In the genomic region with DNA sequence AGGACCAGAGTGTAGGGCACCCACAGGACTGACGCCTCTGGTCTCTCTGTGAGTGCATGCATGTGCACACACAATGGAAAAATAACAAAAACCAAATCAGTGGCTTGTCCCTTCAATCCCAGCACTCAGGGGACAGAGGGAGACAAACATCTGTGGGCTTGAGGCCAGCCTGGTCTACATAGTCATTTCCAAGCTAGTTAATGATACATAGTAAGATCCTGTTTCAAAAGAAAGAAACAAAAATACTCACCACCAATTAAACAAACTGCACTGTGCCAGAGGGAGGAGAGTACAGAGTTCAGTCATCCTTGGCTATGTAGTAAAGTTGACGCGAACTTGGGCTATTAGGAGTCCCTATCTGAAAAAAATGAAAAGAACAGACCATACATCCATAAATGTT, we compare ENCODE assay signal across 35 mouse cellular contexts. TPM values are rescaled to one million over a fixed set of nuclear protein-coding genes. Genes with fewer than 3 reads are reported as not detected.
A peak's percentile ranks its signal among the peaks of the same experiment; 100 is the strongest.
DNase-seq lines count a peak whose midpoint lies in the region; ATAC-seq and TF ChIP-seq lines count a peak whose summit lies in the region.
"Had no signal": no experiment of that assay in that cellular context is flagged by ENCODE, and none has a peak within 500 bp of the region (broad histone marks: within the 10 kb centered on the region; RNA-seq: fewer than 3 reads in every experiment).

No protein-coding gene starts in this region.

- TF ChIP-seq POLR2A in kidney, adult 2 months (IDR thresholded peaks at IDR 0.05; ENCODE audit: low read depth, low read length): no peak
- TF ChIP-seq POLR2A in CH12.LX (IDR thresholded peaks at IDR 0.05; ENCODE audit: low read depth, low read length): no peak

- no peak overlapping the region for H3K4me2 ChIP-seq in CH12.LX (ENCODE audit: insufficient read depth, low read depth, poor library complexity, severe bottlenecking)
- H3K4me2 ChIP-seq in midbrain, embryonic 16.5 days (ENCODE audit: low read length): no peak overlapping the region
- H3K4me2 ChIP-seq: heart, embryonic 13.5 days; hindbrain, embryonic 15.5 days; limb, embryonic 15.5 days; lung, embryonic 15.5 days; midbrain, embryonic 11.5 days; neural tube, embryonic 12.5 days had no signal

- 43% methylated on average over 3 of the region's 3 CpGs for WGBS in kidney, adult 2 months
- 29% methylated on average over 3 of the region's 3 CpGs for WGBS in large intestine, adult 2 months
- WGBS in midbrain, embryonic 16.5 days: 94% methylated on average over 3 of the region's 3 CpGs

- dilution Hi-C loops in CH12.LX (cut with MboI; ENCODE audit: extremely low pct_ligation_motif_present, extremely low pct_unique_long_range_greater_than_20kb, low sequenced_read_pairs): no loop called here

- no peak overlapping the region for H3K4me3 ChIP-seq in kidney, adult 2 months (ENCODE audit: insufficient read depth, low read depth, low read length)
- no peak overlapping the region for H3K4me3 ChIP-seq in CH12.LX (replicated peaks in 1 of 3; ENCODE audit: low read depth in 2 of 3, low read length in 2 of 3, poor library complexity in 1 of 3)
- no peak overlapping the region for H3K4me3 ChIP-seq in midbrain, embryonic 16.5 days (ENCODE audit: low read depth, low read length)
- H3K4me3 ChIP-seq: erythroblast, embryonic 14.5 days; heart, embryonic 13.5 days; hindbrain, embryonic 10.5 days; hindbrain, embryonic 15.5 days; limb, embryonic 10.5 days; limb, embryonic 15.5 days; lung, embryonic 15.5 days; myocyte; neural tube, embryonic 12.5 days had no signal

- H3K27me3 ChIP-seq in kidney, adult 2 months (replicated peaks; ENCODE audit: control insufficient read depth, insufficient read depth, low read length): no peaks in the 10 kb centered on the region
- H3K27me3 ChIP-seq in CH12.LX (replicated peaks): no peaks in the 10 kb centered on the region
- no peaks in the 10 kb centered on the region for H3K27me3 ChIP-seq in midbrain, embryonic 16.5 days (ENCODE audit: control insufficient read depth, insufficient read depth, low read depth, low read length)
- H3K27me3 ChIP-seq: heart, embryonic 13.5 days; hindbrain, embryonic 15.5 days; limb, embryonic 15.5 days; lung, embryonic 15.5 days; neural tube, embryonic 12.5 days had no signal

- peaks cover 12% of the 10 kb centered on the region; the same call in 1 of the 2 replicates for H3K4me1 ChIP-seq in kidney, adult 2 months (ENCODE audit: control insufficient read depth, insufficient read depth, low read length)
- H3K4me1 ChIP-seq in CH12.LX (ENCODE audit: control insufficient read depth in 1 of 2, insufficient read depth in 2 of 2): peaks cover 4 to 27% of the 10 kb centered on the region in 2 experiments
- peaks cover 10% of the 10 kb centered on the region for H3K4me1 ChIP-seq in midbrain, embryonic 16.5 days (ENCODE audit: control insufficient read depth, insufficient read depth, low read length)
- H3K4me1 ChIP-seq: neural tube, embryonic 12.5 days had no signal

- no peak overlapping the region for H3K9ac ChIP-seq in CH12.LX (ENCODE audit: insufficient read depth, low read depth)
- H3K9ac ChIP-seq in midbrain, embryonic 16.5 days (ENCODE audit: low read depth, low read length): no peak overlapping the region
- H3K9ac ChIP-seq: heart, embryonic 13.5 days; hindbrain, embryonic 15.5 days; limb, embryonic 15.5 days; lung, embryonic 15.5 days; neural tube, embryonic 12.5 days had no signal

- ATAC-seq in midbrain, embryonic 16.5 days: no peak
- ATAC-seq: activated CD4-positive, CD25-positive, alpha-beta regulatory T cell, adult 4 months; forebrain, embryonic 16.5 days; inflammation-experienced regulatory T-cells, adult 6 months had no signal

- in situ Hi-C loops in CH12.LX (cut with MboI; ENCODE audit: low pct_ligation_motif_present, low pct_unique_long_range_greater_than_20kb, low sequenced_read_pairs): loop anchor here (10.0 kb wide), 1 partner anchor 69 kb away; the partner anchor contains the start of gene Psma3

- TF ChIP-seq CTCF in kidney, adult 2 months (conservative IDR thresholded peaks at IDR 0.05; ENCODE audit: insufficient read depth, insufficient read length, low read depth, low read length): no peak
- no peak for TF ChIP-seq CTCF in CH12.LX (conservative IDR thresholded peaks at IDR 0.05 in 1 of 2, IDR thresholded peaks at IDR 0.05 in 1 of 2; ENCODE audit: low read depth in 2 of 2, low read length in 2 of 2)

- DNase-seq in kidney, adult 2 months: peak; percentile 83
- DNase-seq in kidney, postnatal 4 days: no peak
- DNase-seq in CH12.LX (ENCODE audit: extremely low read depth): no peak
- peak; percentile 79 for DNase-seq in kidney, adult 9 months
- peak; percentile 36 for DNase-seq in large intestine, adult 2 months (ENCODE audit: low read depth, low spot score)
- no peak for DNase-seq in layer of hippocampus, adult 18-20 months (ENCODE audit: low spot score in 2 of 2)
- DNase-seq: adrenal gland, adult 2 months; adrenal gland, postnatal 36 days; B cell, adult 2 months; cerebellum, adult 18-20 months; cerebellum, postnatal 10 days; gastrocnemius, postnatal 25 days; heart, adult 18-20 months; heart, postnatal 10 days; layer of hippocampus, adult 9-11 months; lung, postnatal 36 days; right cerebral cortex, adult 18-20 months; right cerebral cortex, postnatal 4 days; thymus, adult 2 months; thymus, postnatal 36 days had no signal

- H3K9me3 ChIP-seq in CH12.LX (replicated peaks; ENCODE audit: low read length): no peaks in the 10 kb centered on the region
- no peaks in the 10 kb centered on the region for H3K9me3 ChIP-seq in midbrain, embryonic 16.5 days (replicated peaks; ENCODE audit: control insufficient read depth, low read length, poor library complexity, severe bottlenecking)
- H3K9me3 ChIP-seq: heart, embryonic 13.5 days; hindbrain, embryonic 10.5 days; hindbrain, embryonic 15.5 days; limb, embryonic 10.5 days; limb, embryonic 15.5 days; lung, embryonic 15.5 days; neural tube, embryonic 12.5 days had no signal

- H3K79me2 ChIP-seq in CH12.LX (replicated peaks; ENCODE audit: control insufficient read depth, extremely low read depth, insufficient read depth, poor library complexity, severe bottlenecking): no peaks in the 10 kb centered on the region

- no peak for TF ChIP-seq RAD21 in CH12.LX (IDR thresholded peaks at IDR 0.05; ENCODE audit: low read depth, low read length)

- TF ChIP-seq EP300 in CH12.LX (IDR thresholded peaks at IDR 0.05; ENCODE audit: low read length): no peak

- peak overlapping the region; percentile 40 for H3K27ac ChIP-seq in kidney, adult 2 months (ENCODE audit: insufficient read depth, low read depth, low read length)
- H3K27ac ChIP-seq in CH12.LX (ENCODE audit: insufficient read depth, low read depth): no peak overlapping the region
- H3K27ac ChIP-seq in midbrain, embryonic 16.5 days (ENCODE audit: low read length): no peak overlapping the region
- H3K27ac ChIP-seq: heart, embryonic 13.5 days; hindbrain, embryonic 10.5 days; hindbrain, embryonic 15.5 days; kidney, postnatal 0 days; limb, embryonic 10.5 days; limb, embryonic 15.5 days; lung, embryonic 15.5 days; neural tube, embryonic 12.5 days had no signal

- peaks cover 8% of the 10 kb centered on the region for H3K36me3 ChIP-seq in kidney, adult 2 months (ENCODE audit: control insufficient read depth, insufficient read depth, low read length)
- peaks cover 27 to 67% of the 10 kb centered on the region in 2 experiments for H3K36me3 ChIP-seq in CH12.LX (replicated peaks in 1 of 2; ENCODE audit: control insufficient read depth in 1 of 2, insufficient read depth in 1 of 2, low read length in 1 of 2)
- H3K36me3 ChIP-seq in midbrain, embryonic 16.5 days (ENCODE audit: control insufficient read depth, insufficient read depth, low read length): peaks cover 12% of the 10 kb centered on the region

TF ChIP-seq in CH12.LX, 34 proteins besides CTCF, POLR2A, EP300 and RAD21:
- TF ChIP-seq JUND (conservative IDR thresholded peaks at IDR 0.05; ENCODE audit: low read depth, low read length) (no peak), BHLHE40 (IDR thresholded peaks at IDR 0.05; ENCODE audit: low read depth, low read length) (peak; percentile 42; the same call in 1 of the 2 replicates)

RNA-seq across cellular contexts. Expression of gene Arid4a, which starts 27.8 kb away (rescaled TPM):
- polyA plus RNA-seq in kidney, adult 2 months (2012; rRNA removed): 3.0 and 3.6 TPM in 2 replicates
- total RNA-seq in CH12.LX (2012; rRNA removed): 9.7 and 10.7 TPM in 2 replicates
- total RNA-seq in CH12.LX (2014; rRNA removed): 8.0 and 8.8 TPM in 2 replicates
- 20.8 and 22.4 TPM in 2 replicates for polyA plus RNA-seq in CH12.LX (2012; ENCODE audit: insufficient read length, low read depth)
- polyA plus RNA-seq in large intestine, adult 2 months (2012; rRNA removed): 2.0 and 2.7 TPM in 2 replicates
- 10 to 100 TPM; 40.9 to 44.2 TPM for total RNA-seq in layer of hippocampus, adult 18-20 months (2021)
- polyA plus RNA-seq in midbrain, embryonic 16.5 days (2015; fragmentation: Nextera tagmentation; extraction: Ambion mirVana): 49.1 and 49.4 TPM in 2 replicates

Comparison
In these comparisons a context has a peak if more than half of its experiments do, and no peak if none do; other contexts are left out.
1. DNase-seq: peak in kidney, adult 2 months (single experiment), kidney, adult 9 months (single experiment) and large intestine, adult 2 months (single experiment); none in kidney, postnatal 4 days (0 of 2), CH12.LX (single experiment) and layer of hippocampus, adult 18-20 months (0 of 2).